Mouse (Mus musculus) lung, postnatal 0 days (tissue): ENCODE measurements around the gene Ccdc88c.

Source experiments
- CTCF ChIP-seq: IDR thresholded peaks from 2 replicates; pipeline ENCODE4 v1.5.1; 2016; ENCODE audit warnings: antibody characterized with exemption, mild to moderate bottlenecking
- EP300 ChIP-seq: IDR thresholded peaks from 2 replicates; pipeline ENCODE4 v1.6.1; 2016; ENCODE audit warnings: antibody characterized with exemption, mild to moderate bottlenecking, control low read depth

- no peak for TF ChIP-seq CTCF
- TF ChIP-seq EP300 = no peak
Measured at GRCm38 (mm10) chr12:100867097-100867496, 161.8 kb downstream of the Ccdc88c start.
